Mouse (Mus musculus) megakaryocyte, adult 5-6 weeks (primary cell): ENCODE measurements around the gene Rab11fip4. TPM values are rescaled to one million over a fixed set of nuclear protein-coding genes. Genes with fewer than 3 reads are reported as not detected.

Experiments
- ATAC-seq: 2 replicates; pipeline ENCODE4 v1.8.0; 2016; ENCODE audit warnings: mild to moderate bottlenecking, inconsistent platforms; ENCODE audit not compliant: poor library complexity, severe bottlenecking
- total RNA-seq, 2 experiments: library from RNA; stranded (forward) in 1 of 2; stranded (reverse) in 1 of 2; fragments of 153-499, 151-499 nt in 1 of 2; fragments of 221-1000, 200-1000 nt in 1 of 2; gene quantifications; 2 replicates each; pipeline versions ENCODE4 v1.2.3 to v1.2.4; 2015 to 2017

The Rab11fip4 gene
- total RNA-seq, 2 experiments from 2014 or later, result 3.7 to 13.3 TPM

- no peak for ATAC-seq
Measured at GRCm38 (mm10) chr11:79731476-79731875, 140.5 kb downstream of the Rab11fip4 start.

- no peak for ATAC-seq
Measured at GRCm38 (mm10) chr11:79733013-79733412, 142.0 kb downstream of the Rab11fip4 start.

- ATAC-seq, result no peak
Measured at GRCm38 (mm10) chr11:79736232-79737006, 145.4 kb downstream of the Rab11fip4 start.

DNA sequence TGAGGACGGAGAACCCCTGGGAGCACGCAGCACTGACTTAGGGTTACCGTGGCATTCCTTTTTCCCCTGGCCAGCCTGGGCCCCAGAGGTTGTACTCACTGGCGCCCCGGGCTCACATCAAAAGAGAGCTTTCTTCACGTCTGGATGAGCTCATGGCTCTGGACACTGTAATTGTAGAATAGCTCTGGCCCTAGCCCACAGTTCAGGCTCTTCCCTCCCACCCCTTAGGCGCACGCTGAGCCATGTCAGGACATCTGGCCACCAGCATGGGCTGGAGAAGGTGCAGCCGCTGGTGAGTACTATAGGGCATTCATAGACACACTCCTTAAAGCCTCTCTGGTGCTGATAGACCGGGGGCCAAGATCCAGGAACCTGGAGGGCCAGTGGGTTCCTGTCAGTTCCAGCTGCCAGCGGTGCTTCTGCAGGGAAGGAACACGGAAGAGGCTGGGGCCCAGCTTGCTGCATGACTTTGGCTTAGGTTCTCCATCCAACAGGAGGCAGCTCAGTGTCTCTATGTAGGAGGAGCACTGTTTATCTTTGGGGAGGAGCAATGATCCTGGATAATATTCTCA is 146.2 kb downstream of the Rab11fip4 start:
- no peak for ATAC-seq

DNA sequence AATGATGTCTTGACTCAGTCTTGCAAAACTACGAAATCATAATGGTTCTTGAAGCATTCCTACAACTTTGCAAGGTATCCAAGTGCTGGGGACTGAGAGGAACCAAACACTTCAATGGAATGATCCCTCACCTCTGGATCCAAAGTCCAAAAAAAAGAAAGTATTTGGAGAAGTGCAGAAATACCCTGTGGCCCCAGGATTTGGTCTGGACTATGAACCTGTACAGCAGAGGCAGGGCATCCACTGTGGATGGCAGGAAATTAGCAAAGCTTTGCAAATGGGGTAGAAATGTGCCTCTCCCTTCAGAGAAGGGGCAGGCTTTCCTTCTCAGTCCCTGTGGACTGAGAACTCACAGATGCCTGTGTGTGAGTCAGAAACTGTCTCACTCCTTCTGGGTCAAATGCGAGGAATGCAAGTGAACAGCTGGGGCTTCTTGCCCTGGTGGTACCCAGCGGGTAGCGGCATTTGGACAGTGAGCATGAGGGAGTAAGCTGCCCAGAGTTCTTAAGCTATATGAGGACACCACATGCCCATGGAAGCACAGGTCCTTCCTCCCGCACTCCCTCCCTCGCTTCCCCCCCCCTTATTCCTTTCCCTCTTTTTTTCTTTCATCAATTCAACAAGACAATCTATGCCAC is 147.0 kb downstream of the Rab11fip4 start:
- no peak for ATAC-seq

DNA sequence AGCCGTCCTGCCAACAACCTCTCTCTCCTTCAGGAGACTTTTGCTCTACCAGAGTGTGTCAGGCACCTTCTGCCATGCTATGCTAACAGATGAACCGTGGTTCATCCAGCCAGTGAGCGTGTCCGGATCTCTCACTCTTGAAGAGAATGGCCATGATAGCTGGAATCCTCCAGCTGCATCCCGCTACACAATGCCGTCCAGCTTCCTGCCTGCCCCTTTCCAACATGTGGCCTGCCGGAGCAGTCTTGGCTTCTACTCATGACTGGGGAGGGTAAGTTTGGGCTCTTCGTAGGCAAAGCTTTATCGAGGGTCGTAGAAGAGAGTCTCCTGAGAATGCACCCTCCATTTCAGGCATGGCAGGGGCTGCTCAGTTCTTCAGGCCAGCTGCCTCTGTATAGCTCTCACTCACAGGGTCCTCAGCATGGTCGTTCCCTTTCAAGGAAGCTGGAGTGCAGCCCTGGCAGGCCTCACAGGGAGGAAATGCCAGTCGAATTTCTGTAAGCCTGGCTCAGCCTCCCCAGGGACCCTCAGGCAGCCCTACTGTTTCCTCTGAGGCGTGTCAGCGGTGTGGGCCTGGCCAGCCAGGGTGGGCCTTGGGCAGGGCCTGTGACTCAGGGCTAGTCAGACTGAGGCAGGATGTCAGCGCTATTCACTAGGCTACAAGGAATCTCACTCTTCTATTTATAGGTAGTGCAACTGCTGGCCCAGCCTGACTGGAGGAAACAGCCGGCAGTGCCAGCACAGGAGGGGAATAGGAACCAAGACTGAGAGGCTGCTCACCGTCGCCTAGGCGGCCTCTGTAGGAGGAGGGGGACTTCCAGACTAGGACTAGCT is 147.9 kb downstream of the Rab11fip4 start:
- no peak for ATAC-seq

DNA sequence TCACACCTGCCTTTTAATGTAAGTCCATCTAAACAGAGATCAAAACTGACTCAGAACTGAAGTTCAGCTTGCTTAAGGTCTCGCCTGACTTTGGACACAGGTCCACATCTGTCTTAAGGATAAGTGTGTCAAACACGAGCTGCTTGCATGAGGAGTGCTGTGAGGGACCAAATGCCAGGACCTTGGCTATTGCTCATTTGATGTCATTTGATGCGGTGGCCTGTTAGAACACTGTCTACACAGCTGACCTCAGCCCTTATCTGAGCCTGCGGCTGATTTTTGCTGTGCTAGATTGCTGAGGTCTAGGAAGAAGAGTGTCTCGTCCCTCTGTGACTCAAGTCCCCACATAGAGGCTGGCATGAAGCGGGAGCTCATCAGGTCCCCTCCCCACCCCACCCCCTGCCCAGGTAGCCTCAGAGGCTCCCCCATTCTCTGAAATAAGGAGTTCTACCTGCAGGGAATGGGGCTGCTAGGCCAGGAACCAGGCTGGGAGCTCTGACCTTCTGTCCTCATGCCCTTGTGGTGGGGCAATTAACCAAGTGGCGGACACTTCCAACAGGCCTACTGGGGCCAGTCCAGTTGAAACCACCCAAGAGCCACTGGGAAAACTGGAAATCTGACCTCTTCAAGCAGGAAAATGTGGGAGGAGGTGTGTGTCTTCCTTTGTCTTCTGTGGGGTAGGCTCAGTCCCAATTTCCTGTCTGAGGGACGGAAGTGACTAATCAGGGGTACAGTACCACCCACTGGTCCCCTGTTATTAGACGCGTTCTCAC is 149.9 kb downstream of the Rab11fip4 start:
- ATAC-seq, result no peak

GRCm38 (mm10) chr11:79746552-79747102 is 155.6 kb downstream of the Rab11fip4 start:
- ATAC-seq, result no peak

Other genes starting within 250 kb of the Rab11fip4 start
- gene Omg, start 87.1 kb upstream of the Rab11fip4 start, total RNA-seq (2015), result 2.8 and 3.4 TPM in 2 replicates
- 0.37 and 1.1 TPM in 2 replicates for gene Omg, start 87.1 kb upstream of the Rab11fip4 start, total RNA-seq (2017)
- gene Evi2b, start 67.5 kb upstream of the Rab11fip4 start, total RNA-seq (2015), result 1,009 and 1,045 TPM in 2 replicates
- gene Evi2b, start 67.5 kb upstream of the Rab11fip4 start, total RNA-seq (2017), result 207 and 252 TPM in 2 replicates
- 115 and 116 TPM in 2 replicates for gene Evi2, start 60.6 kb upstream of the Rab11fip4 start, total RNA-seq (2015)
- gene Evi2, start 60.6 kb upstream of the Rab11fip4 start, total RNA-seq (2017), result 21.3 and 21.8 TPM in 2 replicates
- gene Evi2a, start 60.6 kb upstream of the Rab11fip4 start, total RNA-seq (2015), result 248 and 296 TPM in 2 replicates
- gene Evi2a, start 60.6 kb upstream of the Rab11fip4 start, total RNA-seq (2017), result 242 and 257 TPM in 2 replicates